Mouse (Mus musculus): ENCODE data around the gene Tmem63a. TPM values are rescaled to one million over a fixed set of nuclear protein-coding genes. Genes with fewer than 3 reads are reported as not detected.
"Not testable (repeated sequence)": the region's sequence is repeated elsewhere in the genome, so short reads cannot be mapped to it uniquely, and the experiment has no call there.

The Tmem63a gene
- total RNA-seq (2022): 10 to 100 TPM; 12.3 to 15.1 (median 13.9) TPM

GRCm38 (mm10) chr1:180942166-180943031 lies at the start of gene Tmem63a:
Tmem63a (plus strand) TSS chr1:180942344.
- DNase-seq (ENCODE audit: low spot score): peak; percentile 80

- DNase-seq (ENCODE audit: low spot score): no peak
Observed at GRCm38 (mm10) chr1:180892808-180893207, 49.3 kb upstream of the Tmem63a start, which contains the start of gene Lefty2. Lefty2 (plus strand) TSS chr1:180893108.

GRCm38 (mm10) chr1:180894088-180894987 lies 47.8 kb upstream of the Tmem63a start:
- DNase-seq (ENCODE audit: low spot score): not testable (repeated sequence)

- peak; percentile 69 for DNase-seq (ENCODE audit: low spot score)
Observed at GRCm38 (mm10) chr1:180901107-180901506, 41.0 kb upstream of the Tmem63a start.

GRCm38 (mm10) chr1:180902915-180903314 lies 39.2 kb upstream of the Tmem63a start:
- DNase-seq (ENCODE audit: low spot score): no peak

- DNase-seq (ENCODE audit: low spot score): no peak
Observed at GRCm38 (mm10) chr1:180903666-180904038, 38.5 kb upstream of the Tmem63a start.

- peak; percentile 91 for DNase-seq (ENCODE audit: low spot score)
Observed at GRCm38 (mm10) chr1:180904039-180904814, 37.9 kb upstream of the Tmem63a start, which contains the start of gene Pycr2. Pycr2 (plus strand) TSS chr1:180904293.

GRCm38 (mm10) chr1:180904815-180905080 lies 37.4 kb upstream of the Tmem63a start:
- no peak for DNase-seq (ENCODE audit: low spot score)

GRCm38 (mm10) chr1:180905307-180905706 lies 36.8 kb upstream of the Tmem63a start:
- no peak for DNase-seq (ENCODE audit: low spot score)

GRCm38 (mm10) chr1:180905876-180906275 lies 36.3 kb upstream of the Tmem63a start:
- no peak for DNase-seq (ENCODE audit: low spot score)

GRCm38 (mm10) chr1:180906461-180907147 lies 35.5 kb upstream of the Tmem63a start:
- no peak for DNase-seq (ENCODE audit: low spot score)

GRCm38 (mm10) chr1:180911138-180911537 lies 31.0 kb upstream of the Tmem63a start:
- no peak for DNase-seq (ENCODE audit: low spot score)

- no peak for DNase-seq (ENCODE audit: low spot score)
Observed at GRCm38 (mm10) chr1:180911653-180912287, 30.4 kb upstream of the Tmem63a start.

GRCm38 (mm10) chr1:180912792-180913191 lies 29.4 kb upstream of the Tmem63a start:
- no peak for DNase-seq (ENCODE audit: low spot score)

- no peak for DNase-seq (ENCODE audit: low spot score)
Observed at GRCm38 (mm10) chr1:180913797-180914196, 28.3 kb upstream of the Tmem63a start.

- DNase-seq (ENCODE audit: low spot score): no peak
Observed at GRCm38 (mm10) chr1:180916425-180916824, 25.7 kb upstream of the Tmem63a start.

- DNase-seq (ENCODE audit: low spot score): no peak
Observed at GRCm38 (mm10) chr1:180917053-180917452, 25.1 kb upstream of the Tmem63a start.

GRCm38 (mm10) chr1:180919686-180920085 lies 22.5 kb upstream of the Tmem63a start:
- no peak for DNase-seq (ENCODE audit: low spot score)

GRCm38 (mm10) chr1:180922273-180923048 lies 19.7 kb upstream of the Tmem63a start:
- DNase-seq (ENCODE audit: low spot score): no peak

- no peak for DNase-seq (ENCODE audit: low spot score)
Observed at GRCm38 (mm10) chr1:180924737-180925136, 17.4 kb upstream of the Tmem63a start.
